Mouse (Mus musculus) lung, postnatal 4 days (tissue): ENCODE data around the gene Vkorc1.

Experiments used
- DNase-seq, 2 experiments: peaks; one replicate each; pipeline ENCODE4 v3.0.0; 2021

The Vkorc1 gene

GRCm38 (mm10) chr7:127875627-127876001, 19.8 kb downstream of the Vkorc1 start:
- peak; percentile 95 to 98 for DNase-seq

GRCm38 (mm10) chr7:127874812-127875626, 20.4 kb downstream of the Vkorc1 start:
- no peak for DNase-seq

GRCm38 (mm10) chr7:127870136-127870821, 25.1 kb downstream of the Vkorc1 start:
- no peak for DNase-seq

GRCm38 (mm10) chr7:127869149-127869810, 26.1 kb downstream of the Vkorc1 start:
- DNase-seq: no peak

GRCm38 (mm10) chr7:127867641-127868040, 27.8 kb downstream of the Vkorc1 start:
- no peak for DNase-seq

- DNase-seq: no peak
These were observed 29.0 kb downstream of the Vkorc1 start for GRCm38 (mm10) chr7:127866434-127866833.

- DNase-seq: no peak
These were observed 37.2 kb downstream of the Vkorc1 start for GRCm38 (mm10) chr7:127858258-127858657.

- DNase-seq: no peak
These were observed 44.5 kb downstream of the Vkorc1 start for GRCm38 (mm10) chr7:127850906-127851305.

GRCm38 (mm10) chr7:127849973-127850875, 45.2 kb downstream of the Vkorc1 start:
- no peak for DNase-seq
